Mouse (Mus musculus) MEL (cell line): ENCODE measurements around the gene Ltc4s.

Source experiments
- CTCF ChIP-seq, 3 experiments: IDR thresholded peaks in 2 of 3; conservative IDR thresholded peaks in 1 of 3; 2 replicates each; pipeline ENCODE4 v1.5.1; 2011 to 2012; ENCODE audit warnings: low read length in 3 of 3, low read depth in 2 of 3, mild to moderate bottlenecking in 2 of 3, improper control_type of control experiment in 1 of 3, inconsistent platforms in 1 of 3, mixed read lengths in 1 of 3, moderate library complexity in 1 of 3; ENCODE audit not compliant: control insufficient read depth in 1 of 3, insufficient read depth in 1 of 3, poor library complexity in 1 of 3, severe bottlenecking in 1 of 3
- E2F4 ChIP-seq: IDR thresholded peaks from 2 replicates; pipeline ENCODE4 v1.6.1; 2011; ENCODE audit warnings: low read depth, low read length, improper control_type of control experiment, borderline replicate concordance
- GATA1 ChIP-seq: IDR thresholded peaks from 2 replicates; pipeline ENCODE4 v1.6.1; 2011; ENCODE audit warnings: low read depth, low read length, improper control_type of control experiment
- HCFC1 ChIP-seq: IDR thresholded peaks from 2 replicates; pipeline ENCODE4 v1.6.1; 2012; ENCODE audit warnings: low read depth, mild to moderate bottlenecking, inconsistent platforms, low read length, improper control_type of control experiment, moderate library complexity
- MXI1 ChIP-seq: IDR thresholded peaks from 2 replicates; pipeline ENCODE4 v1.6.1; 2011; ENCODE audit warnings: mild to moderate bottlenecking, low read depth, low read length, improper control_type of control experiment
- NELFE ChIP-seq: IDR thresholded peaks from 2 replicates; pipeline ENCODE4 v1.6.1; 2011; ENCODE audit warnings: low read depth, low read length, improper control_type of control experiment
- NRF1 ChIP-seq: IDR thresholded peaks from 2 replicates; pipeline ENCODE4 v1.6.1; 2014; ENCODE audit warnings: low read depth, mild to moderate bottlenecking, inconsistent platforms, low read length, improper control_type of control experiment, moderate library complexity; ENCODE audit not compliant: poor library complexity, insufficient read depth, severe bottlenecking
- POLR2A ChIP-seq, 2 experiments: IDR thresholded peaks; 2 replicates each; pipeline ENCODE4 v1.6.1; 2011 to 2012; ENCODE audit warnings: low read length in 2 of 2, mild to moderate bottlenecking in 2 of 2, control low read depth in 1 of 2, improper control_type of control experiment in 1 of 2, low read depth in 1 of 2, moderate library complexity in 1 of 2; ENCODE audit not compliant: control insufficient read depth in 1 of 2, insufficient read depth in 1 of 2, poor library complexity in 1 of 2
- RAD21 ChIP-seq: IDR thresholded peaks from 2 replicates; pipeline ENCODE4 v1.6.1; 2011; ENCODE audit warnings: mild to moderate bottlenecking, low read depth, low read length, improper control_type of control experiment
- SMC3 ChIP-seq: IDR thresholded peaks from 2 replicates; pipeline ENCODE4 v1.6.1; 2011; ENCODE audit warnings: low read depth, low read length, improper control_type of control experiment
- TBP ChIP-seq: IDR thresholded peaks from 2 replicates; pipeline ENCODE4 v1.8.0; 2011; ENCODE audit warnings: low read depth, low read length, improper control_type of control experiment
- USF1 ChIP-seq: IDR thresholded peaks from 2 replicates; pipeline ENCODE4 v1.6.1; 2014; ENCODE audit warnings: low read depth, mild to moderate bottlenecking, inconsistent platforms, low read length, improper control_type of control experiment, moderate library complexity
- USF2 ChIP-seq, 2 experiments: IDR thresholded peaks; 2 replicates each; pipeline ENCODE4 v1.6.1; 2011 to 2012; ENCODE audit warnings: improper control_type of control experiment in 2 of 2, low read length in 2 of 2, borderline replicate concordance in 1 of 2, inconsistent platforms in 1 of 2, low read depth in 1 of 2, mild to moderate bottlenecking in 1 of 2; ENCODE audit not compliant: insufficient read depth in 1 of 2
- ZNF384 ChIP-seq: IDR thresholded peaks from 2 replicates; pipeline ENCODE4 v1.6.1; 2012; ENCODE audit warnings: low read depth, mild to moderate bottlenecking, inconsistent platforms, low read length, improper control_type of control experiment

GRCm38 (mm10) chr11:50275568-50276151 lies 37.2 kb upstream of the Ltc4s start:
- TF ChIP-seq NELFE (no peak), NRF1 (no peak), GATA1 (no peak), TBP (no peak), SMC3 (no peak), CTCF (IDR thresholded peaks at IDR 0.05 in 2 of 3, conservative IDR thresholded peaks at IDR 0.05 in 1 of 3; ENCODE audit: control insufficient read depth in 1 of 3, insufficient read depth in 1 of 3, low read depth in 2 of 3, low read length in 3 of 3, poor library complexity in 1 of 3, severe bottlenecking in 1 of 3) (no peak), USF2 (IDR thresholded peaks at IDR 0.05; ENCODE audit: borderline replicate concordance in 1 of 2, insufficient read depth in 1 of 2, low read depth in 1 of 2, low read length in 2 of 2) (no peak), ZNF384 (no peak), RAD21 (no peak), USF1 (no peak), MXI1 (no peak), E2F4 (no peak), POLR2A (IDR thresholded peaks at IDR 0.05; ENCODE audit: control insufficient read depth in 1 of 2, insufficient read depth in 1 of 2, low read depth in 1 of 2, low read length in 2 of 2, poor library complexity in 1 of 2) (no peak), HCFC1 (no peak)
